Mouse (Mus musculus) brain, embryonic 14.5 days (tissue): ENCODE measurements at regions not wholly inside any gene's neighbourhood (a gene's known extent, or its start where the extent isn't known, plus 50 kb on each side); places are given as distances from the start of the nearest gene placed in this dataset.

ENCODE experiments used
- CTCF ChIP-seq: fragments of 200-500 bp; IDR thresholded peaks from 2 replicates; pipeline ENCODE4 v1.5.1; 2012; ENCODE audit warnings: inconsistent platforms, mild to moderate bottlenecking, moderate library complexity, borderline replicate concordance; ENCODE audit not compliant: insufficient read depth, insufficient read length; ENCODE audit errors: extremely low read depth
- POLR2A ChIP-seq: fragments of 200-500 bp; IDR thresholded peaks from 2 replicates; pipeline ENCODE4 v1.6.1; 2012; ENCODE audit warnings: mild to moderate bottlenecking, inconsistent platforms, borderline replicate concordance; ENCODE audit not compliant: poor library complexity, insufficient read depth, insufficient read length, severe bottlenecking; ENCODE audit errors: extremely low read depth

- TF ChIP-seq CTCF (no peak), POLR2A (no peak)
These were observed 123.5 kb upstream of the Cdh6 start for GRCm38 (mm10) chr15:13296967-13297366.
